Mouse (Mus musculus): ENCODE results near the gene Coq10b. TPM values are rescaled to one million over a fixed set of nuclear protein-coding genes. Genes with fewer than 3 reads are reported as not detected.

The Coq10b gene
- polyA plus RNA-seq, 1 experiment, result 20.7 TPM

GRCm38 (mm10) chr1:55109066-55109766 lies 56.6 kb downstream of the Coq10b start:
- Histone ChIP-seq H3K36me3 (ENCODE audit: control insufficient read depth, insufficient read depth, low read length) (no peaks in the 10 kb centered on the region), H3K4me1 (ENCODE audit: control insufficient read depth, insufficient read depth, low read length) (no peaks in the 10 kb centered on the region), H3K27me3 (replicated peaks; ENCODE audit: control insufficient read depth, insufficient read depth, low read length) (no peaks in the 10 kb centered on the region; the same call in 1 of the 2 replicates), H3K4me3 (ENCODE audit: insufficient read depth, low read depth, low read length) (no peak overlapping the region), H3K27ac (ENCODE audit: insufficient read depth, low read depth, low read length) (no peak overlapping the region)
- TF ChIP-seq POLR2A (IDR thresholded peaks at IDR 0.05; ENCODE audit: low read depth, low read length) (no peak), CTCF (conservative IDR thresholded peaks at IDR 0.05; ENCODE audit: insufficient read depth, insufficient read length, low read depth, low read length) (no peak)
- WGBS, result 78% methylated on average over 4 of the region's 4 CpGs
- DNase-seq, result no peak

Other genes starting within 250 kb of the Coq10b start
- 14.0 and 17.8 TPM in 2 replicates for gene Ankrd44, start 126.4 kb upstream of the Coq10b start, polyA plus RNA-seq (2012; rRNA removed)
- gene Sf3b1, start 25.3 kb upstream of the Coq10b start, polyA plus RNA-seq (2012; rRNA removed), result 24.3 and 33.6 TPM in 2 replicates
- 46.2 and 90.1 TPM in 2 replicates for gene Hspe1, start 35.4 kb downstream of the Coq10b start, polyA plus RNA-seq (2012; rRNA removed)
- gene Hspd1, start 35.5 kb downstream of the Coq10b start, polyA plus RNA-seq (2012; rRNA removed), result 66.8 and 99.8 TPM in 2 replicates
- gene Mob4, start 78.5 kb downstream of the Coq10b start, polyA plus RNA-seq (2012; rRNA removed), result 10.3 and 16.0 TPM in 2 replicates
- gene Rftn2, start 174.0 kb downstream of the Coq10b start, polyA plus RNA-seq (2012; rRNA removed), result 1.7 and 2.2 TPM in 2 replicates
- gene Mars2, start 184.4 kb downstream of the Coq10b start, polyA plus RNA-seq (2012; rRNA removed), result 1.6 and 1.9 TPM in 2 replicates